Mouse (Mus musculus) myocyte (in vitro differentiated cells): Measurements from ENCODE around the gene Atp6v1e2.

Source experiments
- CEBPB ChIP-seq: IDR thresholded peaks from 2 replicates; pipeline ENCODE4 v1.6.1; 2011; ENCODE audit warnings: mild to moderate bottlenecking, moderate library complexity; ENCODE audit not compliant: poor library complexity, insufficient read depth, severe bottlenecking
- MAX ChIP-seq: IDR thresholded peaks from one replicate; pipeline ENCODE4 v1.6.1; 2011; ENCODE audit warnings: low read depth, mild to moderate bottlenecking, control low read depth
- POLR2A ChIP-seq: IDR thresholded peaks from one replicate; pipeline ENCODE4 v1.6.1; 2011; ENCODE audit warnings: low read depth, mild to moderate bottlenecking, control low read depth, moderate library complexity; ENCODE audit not compliant: insufficient read length
- SRF ChIP-seq: IDR thresholded peaks from one replicate; pipeline ENCODE4 v1.6.1; 2011; ENCODE audit warnings: low read depth; ENCODE audit not compliant: control insufficient read depth, insufficient read length
- TCF12 ChIP-seq: IDR thresholded peaks from one replicate; pipeline ENCODE4 v1.6.1; 2011; ENCODE audit warnings: mild to moderate bottlenecking, control low read depth; ENCODE audit not compliant: poor library complexity, insufficient read depth, severe bottlenecking

- TF ChIP-seq TCF12 (no peak), MAX (no peak), POLR2A (no peak), CEBPB (no peak), SRF (no peak)
Observed at GRCm38 (mm10) chr17:86947840-86948796, at the start of gene Atp6v1e2.
